Mouse (Mus musculus): ENCODE data around the gene Prcd. TPM values are rescaled to one million over a fixed set of nuclear protein-coding genes. Genes with fewer than 3 reads are reported as not detected.
A peak's percentile ranks its signal among the peaks of the same experiment; 100 is the strongest.

Prcd gene
- polyA plus RNA-seq, 1 experiment from 2014 or later: 0.62 TPM

DNA sequence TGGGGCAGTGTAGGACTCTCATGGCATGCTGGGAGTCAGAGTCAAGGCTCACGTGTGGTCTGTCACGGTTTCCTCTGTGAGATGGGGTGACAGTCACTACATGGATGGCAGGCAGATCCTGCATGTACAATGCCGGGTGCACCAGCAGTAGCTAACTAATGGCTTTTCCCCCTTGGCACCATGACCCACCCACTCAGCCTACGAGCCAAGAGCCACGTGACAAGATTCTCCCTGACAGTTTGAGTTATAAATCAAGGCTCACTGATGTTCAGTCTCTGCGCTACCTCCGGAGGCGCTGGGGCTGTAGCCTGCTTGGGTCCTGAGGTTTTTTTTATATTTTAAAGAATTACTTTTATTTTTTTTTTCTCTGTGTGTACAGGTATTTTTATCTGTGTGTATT lies 33.8 kb upstream of the Prcd start:
- Histone ChIP-seq H3K9me3 (no peaks in the 10 kb centered on the region), H3K4me3 (no peak overlapping the region), H3K4me1 (peaks cover 82% of the 10 kb centered on the region), H3K27me3 (ENCODE audit: poor library complexity, severe bottlenecking) (peaks cover 40% of the 10 kb centered on the region), H3K27ac (no peak overlapping the region), H3K36me3 (replicated peaks) (no peaks in the 10 kb centered on the region)
- 93% methylated on average over 8 of the region's 8 CpGs for WGBS
- no peak for DNase-seq (ENCODE audit: extremely low spot score, low spot score)

DNA sequence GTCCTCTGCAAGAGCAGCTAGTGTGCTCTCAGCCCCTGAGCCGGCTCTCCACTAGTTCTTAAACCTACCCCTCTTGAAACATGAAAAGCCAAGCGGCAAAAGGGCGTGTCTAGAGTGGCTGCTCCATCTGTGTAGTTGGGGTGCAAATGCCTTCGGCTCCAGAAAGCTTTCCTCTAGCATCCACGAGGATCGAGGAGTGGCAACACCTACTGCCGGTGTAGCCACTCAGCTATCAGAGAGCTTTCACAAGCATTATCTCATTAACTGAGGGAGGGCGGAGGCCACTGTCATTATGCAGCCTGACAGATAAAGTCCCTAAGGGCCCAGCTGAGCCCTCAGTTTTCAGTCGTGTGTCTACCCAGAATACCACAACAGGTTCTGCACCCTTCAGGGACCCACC lies 33.3 kb upstream of the Prcd start:
- peaks cover 81% of the 10 kb centered on the region for H3K4me1 ChIP-seq
- H3K27me3 ChIP-seq (ENCODE audit: poor library complexity, severe bottlenecking): peaks cover 45% of the 10 kb centered on the region
- DNase-seq (ENCODE audit: extremely low spot score, low spot score): no peak
- no peak overlapping the region for H3K27ac ChIP-seq
- H3K4me3 ChIP-seq: no peak overlapping the region
- H3K9me3 ChIP-seq: no peaks in the 10 kb centered on the region
- WGBS: 55% methylated on average over 9 of the region's 9 CpGs
- no peaks in the 10 kb centered on the region for H3K36me3 ChIP-seq (replicated peaks)

DNA sequence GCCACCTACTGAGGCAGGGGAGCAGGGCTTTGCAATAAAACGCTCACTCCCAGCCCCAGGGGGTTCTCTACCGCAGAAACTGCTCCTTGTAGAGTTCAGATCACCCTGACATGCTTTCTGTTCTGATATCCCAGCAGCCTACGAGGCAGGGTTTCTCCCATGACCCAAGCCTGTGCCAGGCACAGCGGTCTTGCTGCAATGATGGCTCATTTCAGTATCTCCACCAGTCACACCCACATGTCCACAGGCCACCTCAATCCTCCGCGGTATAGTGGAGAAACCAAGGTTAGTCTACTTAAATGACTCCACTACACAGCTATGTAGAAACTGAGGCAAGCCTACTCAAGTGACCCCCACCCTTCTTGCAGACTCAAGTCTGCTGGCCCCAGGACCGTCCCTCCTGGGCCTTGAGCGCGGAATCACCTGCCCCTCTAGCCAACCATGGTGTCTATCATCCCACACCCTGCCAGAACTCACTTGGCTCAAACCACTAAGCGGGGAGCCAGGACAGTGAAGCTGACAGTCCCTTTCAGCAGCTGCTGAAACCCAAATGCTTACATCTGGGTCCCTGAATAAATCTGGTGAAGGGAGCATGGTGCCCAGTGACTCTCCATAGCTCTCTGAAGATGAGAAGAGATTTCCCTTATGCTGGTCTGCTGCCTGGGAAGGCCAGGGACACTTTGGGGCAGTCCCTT lies 32.6 kb upstream of the Prcd start:
- 83% methylated on average over 10 of the region's 10 CpGs for WGBS
- H3K36me3 ChIP-seq (replicated peaks): no peaks in the 10 kb centered on the region
- H3K27ac ChIP-seq: peak overlapping the region; percentile 53; the same call in 1 of the 2 replicates
- H3K9me3 ChIP-seq: no peaks in the 10 kb centered on the region
- H3K27me3 ChIP-seq (ENCODE audit: poor library complexity, severe bottlenecking): peaks cover 48% of the 10 kb centered on the region
- no peak overlapping the region for H3K4me3 ChIP-seq
- no peak for DNase-seq (ENCODE audit: extremely low spot score, low spot score)
- H3K4me1 ChIP-seq: peaks cover 75% of the 10 kb centered on the region

DNA sequence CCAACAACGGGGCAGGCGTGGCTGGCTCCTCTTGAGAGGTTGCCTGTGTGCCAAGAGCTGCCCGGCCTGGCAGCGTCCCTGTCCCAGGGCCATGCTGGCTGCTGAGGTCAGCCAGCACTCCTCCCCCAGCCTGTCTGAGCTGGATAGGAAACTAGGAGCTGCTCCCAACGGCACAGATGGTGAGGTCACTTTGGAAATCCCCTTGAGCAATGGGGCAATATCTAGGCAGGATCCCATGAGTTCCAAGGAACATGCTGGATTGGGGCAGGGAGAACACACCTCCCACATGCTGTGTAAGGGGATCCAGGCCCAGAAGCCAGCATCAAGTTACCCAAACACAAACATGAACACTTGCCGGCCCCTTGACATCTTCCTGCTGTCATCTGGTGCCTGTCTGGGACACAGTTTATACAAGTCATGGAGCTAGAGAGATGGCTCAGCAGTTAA lies 32.1 kb upstream of the Prcd start:
- WGBS: 63% methylated on average over 6 of the region's 6 CpGs
- Histone ChIP-seq H3K27ac (peak overlapping the region; percentile 53; the same call in 1 of the 2 replicates), H3K27me3 (ENCODE audit: poor library complexity, severe bottlenecking) (peaks cover 48% of the 10 kb centered on the region), H3K4me3 (no peak overlapping the region), H3K9me3 (no peaks in the 10 kb centered on the region), H3K36me3 (replicated peaks) (no peaks in the 10 kb centered on the region), H3K4me1 (peaks cover 69% of the 10 kb centered on the region)
- DNase-seq (ENCODE audit: extremely low spot score, low spot score): no peak

DNA sequence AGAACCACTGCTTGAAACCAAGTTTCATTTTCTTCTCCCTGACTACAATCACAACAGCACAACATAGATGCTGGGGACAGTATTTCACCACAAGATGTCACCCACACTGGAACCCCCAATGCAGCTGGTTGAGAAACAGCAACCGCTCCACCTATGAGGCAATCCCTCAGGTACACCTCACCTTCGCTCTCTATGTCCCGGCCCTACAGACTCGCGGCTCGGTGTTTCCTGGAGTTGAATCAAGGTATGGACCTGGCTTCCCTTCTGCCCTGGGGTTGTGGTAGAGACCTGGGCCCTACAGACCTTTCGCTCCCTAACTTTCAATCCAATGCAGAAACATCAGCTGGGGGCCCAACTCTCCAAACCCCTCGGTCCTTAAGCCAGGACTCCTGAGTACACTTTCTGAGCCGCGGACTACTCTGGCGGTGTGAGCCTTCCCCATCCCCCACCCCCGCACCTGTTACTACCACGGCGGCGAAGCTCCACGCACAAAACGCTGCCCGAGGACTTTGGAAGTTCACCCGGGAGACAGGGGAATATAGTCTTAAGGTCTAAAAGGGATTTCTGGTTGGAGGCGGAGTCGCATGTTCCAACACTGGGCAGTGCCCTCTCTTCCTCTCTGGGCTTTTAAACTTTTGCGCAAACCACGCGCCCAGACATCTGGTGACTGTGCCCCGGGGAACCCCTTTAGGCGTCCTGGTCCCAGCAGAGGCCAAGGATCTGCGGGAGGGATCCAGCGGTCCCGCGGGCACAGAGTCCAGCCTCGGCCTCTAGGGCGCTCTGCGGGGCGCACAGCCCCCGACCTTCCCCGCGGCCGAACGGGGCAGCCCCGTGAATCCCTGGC lies 29.8 kb upstream of the Prcd start:
- Histone ChIP-seq H3K36me3 (replicated peaks) (no peaks in the 10 kb centered on the region), H3K27ac (peak overlapping the region; percentile 77), H3K4me3 (peak overlapping the region; percentile 70), H3K9me3 (no peaks in the 10 kb centered on the region), H3K27me3 (ENCODE audit: poor library complexity, severe bottlenecking) (peaks cover 48% of the 10 kb centered on the region), H3K4me1 (peaks cover 61% of the 10 kb centered on the region)
- no peak for DNase-seq (ENCODE audit: extremely low spot score, low spot score)
- 5% methylated on average over 40 of the region's 40 CpGs for WGBS

DNA sequence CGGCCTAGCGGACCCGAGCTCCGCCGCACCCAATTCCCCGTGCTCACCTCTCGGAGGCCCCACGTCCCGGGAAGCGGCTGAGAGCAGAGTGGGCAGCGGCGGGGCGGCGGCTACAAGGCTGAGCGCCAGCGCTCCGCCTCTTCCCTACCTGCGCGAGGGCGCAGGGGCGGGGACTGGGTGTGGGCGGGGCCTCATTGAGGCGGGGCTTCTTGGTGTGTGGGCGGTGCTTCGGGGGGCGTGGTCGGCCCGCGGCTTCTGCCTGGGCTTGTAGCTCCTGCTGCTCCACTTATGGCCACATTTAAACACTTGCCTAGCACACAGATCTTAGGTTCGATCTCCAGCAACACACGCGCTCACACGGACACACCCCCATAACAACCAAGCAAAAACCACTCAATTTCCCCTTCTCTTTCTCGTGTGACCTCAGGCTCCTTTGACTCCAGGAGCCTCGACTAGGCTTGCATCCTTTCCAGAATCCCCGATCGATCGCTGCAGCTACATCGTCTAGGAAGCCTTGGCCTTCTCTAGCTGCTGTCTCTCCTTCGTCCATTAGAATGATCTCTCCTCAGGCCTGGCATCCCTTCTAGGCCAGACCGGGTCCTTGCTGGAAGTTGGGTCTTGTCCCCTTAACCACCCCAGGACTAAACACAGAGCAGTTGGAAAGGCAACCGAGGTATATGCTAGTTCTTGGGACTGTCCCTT lies 29.1 kb upstream of the Prcd start:
- WGBS: 14% methylated on average over 42 of the region's 42 CpGs
- H3K27ac ChIP-seq: peak overlapping the region; percentile 77
- peaks cover 48% of the 10 kb centered on the region for H3K27me3 ChIP-seq (ENCODE audit: poor library complexity, severe bottlenecking)
- no peaks in the 10 kb centered on the region for H3K36me3 ChIP-seq (replicated peaks)
- H3K9me3 ChIP-seq: no peaks in the 10 kb centered on the region
- peak overlapping the region; percentile 70 for H3K4me3 ChIP-seq
- peak; percentile 91 for DNase-seq (ENCODE audit: extremely low spot score, low spot score)
- peaks cover 62% of the 10 kb centered on the region for H3K4me1 ChIP-seq

DNA sequence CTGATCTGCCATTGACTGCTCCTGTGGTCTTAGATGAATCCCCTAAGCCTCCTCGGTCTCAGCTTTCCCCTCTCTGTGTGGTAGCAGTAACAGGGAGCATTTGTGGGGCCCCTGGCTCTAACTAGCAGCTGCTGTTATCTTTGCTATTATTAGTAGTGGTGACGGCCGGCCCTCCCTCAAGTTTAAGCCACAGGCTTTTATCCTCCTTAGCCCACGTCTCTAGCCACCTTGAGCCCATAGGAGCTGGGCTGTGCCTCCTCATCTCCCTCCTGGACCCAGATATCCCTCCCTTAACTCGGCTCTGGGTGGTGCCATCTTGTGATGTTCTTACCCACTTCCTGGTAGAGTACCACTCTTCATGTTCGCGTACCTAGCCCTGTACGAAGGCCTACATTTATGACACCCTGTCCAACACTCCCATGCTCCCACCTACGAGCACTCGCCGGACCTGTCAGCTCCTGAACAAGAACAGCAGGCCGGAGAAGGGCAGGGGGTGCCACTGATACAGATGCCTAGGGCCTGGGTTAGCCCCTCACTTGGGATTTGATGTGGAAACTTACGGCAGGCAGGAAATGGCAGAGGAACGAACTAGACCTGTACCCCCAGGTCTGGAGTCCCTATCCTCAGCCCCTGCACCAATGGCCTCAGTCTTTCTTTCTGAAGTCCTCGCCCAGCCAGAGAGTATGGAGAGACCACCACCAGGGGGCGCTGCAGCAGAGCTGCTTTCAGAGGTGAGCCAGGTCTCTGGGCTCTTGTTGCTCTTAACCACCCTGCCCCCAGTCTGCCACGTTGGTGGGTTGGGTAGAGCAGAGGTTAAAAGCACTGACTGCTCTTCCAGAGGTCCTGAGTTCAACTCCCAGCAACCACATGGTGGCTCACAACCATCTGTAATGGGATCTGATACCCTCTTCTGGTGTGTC lies 28.0 kb upstream of the Prcd start:
- H3K4me3 ChIP-seq: no peak overlapping the region
- H3K27ac ChIP-seq: no peak overlapping the region
- no peaks in the 10 kb centered on the region for H3K36me3 ChIP-seq (replicated peaks)
- WGBS: 71% methylated on average over 17 of the region's 17 CpGs
- H3K27me3 ChIP-seq (ENCODE audit: poor library complexity, severe bottlenecking): peaks cover 48% of the 10 kb centered on the region
- no peaks in the 10 kb centered on the region for H3K9me3 ChIP-seq
- H3K4me1 ChIP-seq: peaks cover 57% of the 10 kb centered on the region
- DNase-seq (ENCODE audit: extremely low spot score, low spot score): peak; percentile 72

DNA sequence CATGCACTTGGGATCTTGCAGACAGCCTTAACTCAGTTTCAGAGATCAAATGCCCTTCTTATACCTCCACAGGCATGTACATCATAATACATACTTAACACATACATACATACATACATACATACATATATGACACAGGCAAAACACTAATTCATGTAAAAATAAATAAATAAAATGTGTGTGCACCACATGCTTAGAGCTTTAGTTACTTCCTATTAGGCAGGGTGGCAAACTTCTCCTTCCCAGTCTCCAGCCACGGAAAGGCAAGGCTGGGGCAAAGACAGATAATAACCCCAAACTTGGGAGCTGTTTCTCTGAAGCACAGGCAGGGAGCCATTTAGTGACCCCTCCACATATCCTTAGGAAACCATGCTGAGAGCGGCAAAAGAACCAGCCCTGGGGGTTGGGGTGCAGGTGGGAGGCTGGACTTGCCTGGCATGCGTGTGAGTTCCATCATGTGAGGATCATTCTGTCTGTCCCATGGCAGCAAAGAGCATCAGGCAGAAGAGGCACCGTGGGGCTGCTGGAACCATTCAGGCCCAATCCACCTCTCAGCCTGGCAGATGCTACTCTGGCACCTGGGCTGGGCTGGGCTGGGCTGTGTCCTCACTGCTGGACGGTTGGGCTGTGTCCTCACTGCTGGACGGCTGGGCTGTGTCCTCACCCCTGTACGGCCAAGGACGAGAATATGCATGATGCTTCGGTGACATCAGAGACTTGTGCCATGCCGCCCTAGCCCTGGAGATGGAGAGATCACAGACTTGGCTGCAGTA lies 26.8 kb upstream of the Prcd start, which contains the start of gene Rhbdf2:
Gene Rhbdf2, minus strand, starts transcription at position 721 of the 773 bp plus-strand sequence.
- Histone ChIP-seq H3K9me3 (no peaks in the 10 kb centered on the region), H3K27ac (no peak within 1 kb of the TSS), H3K4me3 (no peak within 1 kb of the TSS), H3K4me1 (peaks cover 50% of the 10 kb centered on the region), H3K36me3 (replicated peaks) (no peaks in the 10 kb centered on the region), H3K27me3 (ENCODE audit: poor library complexity, severe bottlenecking) (peaks cover 39% of the 10 kb centered on the region)
- DNase-seq (ENCODE audit: extremely low spot score, low spot score): no peak
- 81% methylated on average over 10 of the region's 10 CpGs for WGBS

DNA sequence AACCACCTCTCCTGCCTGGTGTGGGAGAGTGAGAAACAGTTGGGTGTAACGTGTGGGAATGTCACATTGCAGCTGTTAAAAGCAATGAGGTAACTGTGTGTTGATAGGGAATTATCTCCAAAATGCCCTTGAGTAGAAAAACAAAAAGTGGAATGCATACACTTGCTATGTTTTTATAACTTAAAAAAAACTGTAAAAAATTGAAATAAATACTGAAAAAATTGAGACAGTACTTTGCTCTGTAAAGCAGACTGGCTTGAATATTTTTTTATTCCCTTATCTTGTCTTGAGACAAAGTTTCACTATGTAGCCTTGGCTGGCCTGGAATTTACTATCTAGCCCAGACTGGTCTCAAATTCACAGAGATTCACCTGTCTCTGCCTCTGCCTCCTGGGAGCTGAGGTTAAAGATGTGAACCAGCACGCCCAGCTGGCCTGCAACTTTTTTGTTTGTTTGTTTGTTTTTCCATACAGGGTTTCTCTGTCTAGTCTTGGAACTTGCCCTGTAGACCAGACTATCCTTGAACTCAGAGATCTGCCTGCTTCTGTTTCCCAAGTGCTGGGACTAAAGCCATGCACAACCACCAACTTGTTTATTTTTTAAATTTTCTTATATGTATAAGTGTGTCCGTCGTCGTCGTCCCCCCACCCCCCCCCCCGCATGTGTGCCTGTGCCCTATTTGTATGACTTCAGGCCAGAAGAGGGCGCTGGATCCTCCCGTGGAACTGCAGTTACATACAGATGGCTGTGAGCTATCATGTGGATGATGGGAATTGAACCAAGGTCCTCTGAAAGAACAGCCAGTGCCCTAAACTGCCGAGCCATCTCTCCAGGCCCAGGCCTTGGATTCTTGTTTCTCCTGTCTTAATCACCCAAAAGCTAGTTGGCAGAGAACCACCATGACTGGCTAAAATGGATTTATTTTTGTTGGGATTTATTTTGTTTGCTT lies 26.0 kb upstream of the Prcd start:
- no peaks in the 10 kb centered on the region for H3K36me3 ChIP-seq (replicated peaks)
- no peak overlapping the region for H3K27ac ChIP-seq
- DNase-seq (ENCODE audit: extremely low spot score, low spot score): no peak
- H3K27me3 ChIP-seq (ENCODE audit: poor library complexity, severe bottlenecking): peaks cover 30% of the 10 kb centered on the region
- no peaks in the 10 kb centered on the region for H3K9me3 ChIP-seq
- no peak overlapping the region for H3K4me3 ChIP-seq
- WGBS: 44% methylated on average over 10 of the region's 10 CpGs
- H3K4me1 ChIP-seq: peaks cover 42% of the 10 kb centered on the region

DNA sequence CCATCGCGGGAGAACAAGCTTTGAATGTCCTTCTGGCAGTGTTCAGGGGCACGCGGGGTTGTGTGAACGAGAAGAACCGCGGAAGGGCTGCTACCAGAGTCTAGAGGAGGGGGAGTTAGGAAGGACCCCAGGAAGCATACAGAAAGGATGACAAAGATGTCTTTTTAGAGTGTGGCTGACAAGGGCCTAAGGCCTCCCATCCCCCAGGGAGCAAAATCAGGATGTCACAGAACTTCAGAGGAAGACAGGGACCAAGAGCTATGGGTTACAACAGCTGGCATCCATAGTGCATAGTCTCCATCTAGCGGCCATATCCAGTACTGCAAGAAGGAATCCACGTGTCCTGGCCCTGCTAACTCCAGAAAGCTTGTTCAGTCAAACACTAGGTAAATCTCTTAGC lies 24.6 kb upstream of the Prcd start:
- H3K4me1 ChIP-seq: peaks cover 28% of the 10 kb centered on the region
- H3K4me3 ChIP-seq: no peak overlapping the region
- H3K36me3 ChIP-seq (replicated peaks): no peaks in the 10 kb centered on the region
- no peaks in the 10 kb centered on the region for H3K9me3 ChIP-seq
- peaks cover 17% of the 10 kb centered on the region for H3K27me3 ChIP-seq (ENCODE audit: poor library complexity, severe bottlenecking)
- DNase-seq (ENCODE audit: extremely low spot score, low spot score): peak; percentile 85
- 62% methylated on average over 9 of the region's 9 CpGs for WGBS
- H3K27ac ChIP-seq: peak overlapping the region; percentile 31; the same call in 1 of the 2 replicates
